Mouse (Mus musculus) midbrain, embryonic 15.5 days (tissue): ENCODE results near the gene Cap2. TPM values are rescaled to one million over a fixed set of nuclear protein-coding genes. Genes with fewer than 3 reads are reported as not detected.

Source experiments
- ATAC-seq: fragments of 200-750 bp; cut with Nextera tagmentation; replicated peaks from 2 replicates; pipeline ENCODE4 v1.8.0; 2017; ENCODE audit warnings: moderate TSS enrichment
- H3K27ac ChIP-seq: fragments of 300-500 bp; sonication (generic); 2 replicates; pipeline ENCODE4 v1.5.1; 2015; ENCODE audit warnings: mild to moderate bottlenecking, inconsistent platforms
- H3K27me3 ChIP-seq: fragments of 300-500 bp; sonication (generic); replicated peaks from 2 replicates; pipeline ENCODE4 v1.6.1; 2015; ENCODE audit warnings: inconsistent platforms
- H3K36me3 ChIP-seq: fragments of 300-500 bp; sonication (generic); replicated peaks from 2 replicates; pipeline ENCODE4 v1.6.1; 2015; ENCODE audit warnings: inconsistent platforms
- H3K4me1 ChIP-seq: fragments of 300-500 bp; sonication (generic); 2 replicates; pipeline ENCODE4 v1.6.1; 2015; ENCODE audit warnings: inconsistent platforms
- H3K4me2 ChIP-seq: fragments of 300-500 bp; sonication (generic); 2 replicates; pipeline ENCODE4 v1.6.1; 2015; ENCODE audit warnings: inconsistent platforms, mild to moderate bottlenecking, moderate library complexity
- H3K4me3 ChIP-seq: fragments of 300-500 bp; sonication (generic); 2 replicates; pipeline ENCODE4 v1.5.1; 2015; ENCODE audit warnings: mild to moderate bottlenecking, inconsistent platforms
- H3K9ac ChIP-seq: fragments of 300-500 bp; sonication (generic); 2 replicates; pipeline ENCODE4 v1.6.1; 2015; ENCODE audit warnings: mild to moderate bottlenecking, inconsistent platforms
- H3K9me3 ChIP-seq: fragments of 300-500 bp; sonication (generic); 2 replicates; pipeline ENCODE4 v1.6.1; 2016; ENCODE audit warnings: inconsistent platforms
- WGBS: fragments of 180-500 bp; shearing (Covaris S2); methylation state at CpG from one replicate; pipeline ENCODE4 v1.1.7; 2015; ENCODE audit warnings: mixed read lengths; 5-methylcytosine and 5-hydroxymethylcytosine counted together
- polyA plus RNA-seq: library from polyadenylated mRNA; unstranded; fragments of >200 nt; fragmentation: Nextera tagmentation; extraction: Ambion mirVana; gene quantifications from 2 replicates; pipeline ENCODE4 v1.2.1, GENCODE M21; 2015

The Cap2 gene
- polyA plus RNA-seq, 1 experiment from 2014 or later: 12.4 TPM

- no peak for ATAC-seq
- Histone ChIP-seq H3K36me3 (no peaks in the 10 kb centered on the region), H3K27me3 (no peaks in the 10 kb centered on the region), H3K4me1 (no peaks in the 10 kb centered on the region), H3K27ac (no peak overlapping the region), H3K4me2 (no peak overlapping the region), H3K4me3 (no peak overlapping the region), H3K9ac (no peak overlapping the region), H3K9me3 (no peaks in the 10 kb centered on the region)
- WGBS: 91% methylated on average over 7 of the region's 7 CpGs
Measured at GRCm38 (mm10) chr13:46651853-46652252, 150.2 kb downstream of the Cap2 start.

GRCm38 (mm10) chr13:46652671-46653070 is 151.0 kb downstream of the Cap2 start:
- 88% methylated on average over 7 of the region's 7 CpGs for WGBS

GRCm38 (mm10) chr13:46653671-46654070 is 152.0 kb downstream of the Cap2 start:
- H3K4me1 ChIP-seq: no peaks in the 10 kb centered on the region
- no peak overlapping the region for H3K4me3 ChIP-seq
- no peaks in the 10 kb centered on the region for H3K9me3 ChIP-seq
- ATAC-seq: no peak
- H3K4me2 ChIP-seq: no peak overlapping the region
- H3K9ac ChIP-seq: no peak overlapping the region
- H3K27ac ChIP-seq: no peak overlapping the region
- 72% methylated on average over 4 of the region's 4 CpGs for WGBS
- H3K27me3 ChIP-seq: no peaks in the 10 kb centered on the region
- no peaks in the 10 kb centered on the region for H3K36me3 ChIP-seq

More at GRCm38 (mm10) chr13:46652671-46653070, 151.0 kb downstream of the Cap2 start:
- Histone ChIP-seq H3K9me3 (no peaks in the 10 kb centered on the region), H3K4me3 (no peak overlapping the region), H3K36me3 (no peaks in the 10 kb centered on the region), H3K27me3 (no peaks in the 10 kb centered on the region), H3K4me1 (no peaks in the 10 kb centered on the region), H3K4me2 (no peak overlapping the region), H3K27ac (no peak overlapping the region), H3K9ac (no peak overlapping the region)
- no peak for ATAC-seq

- H3K27me3 ChIP-seq: no peaks in the 10 kb centered on the region
- no peak overlapping the region for H3K27ac ChIP-seq
- H3K36me3 ChIP-seq: no peaks in the 10 kb centered on the region
- no peak overlapping the region for H3K4me3 ChIP-seq
- WGBS: 82% methylated on average over 5 of the region's 5 CpGs
- no peak overlapping the region for H3K4me2 ChIP-seq
- H3K9me3 ChIP-seq: no peaks in the 10 kb centered on the region
- H3K9ac ChIP-seq: no peak overlapping the region
- H3K4me1 ChIP-seq: no peaks in the 10 kb centered on the region
- ATAC-seq: no peak
Measured at GRCm38 (mm10) chr13:46654566-46654965, 152.9 kb downstream of the Cap2 start.

- Histone ChIP-seq H3K9ac (no peak overlapping the region), H3K27me3 (no peaks in the 10 kb centered on the region), H3K4me3 (no peak overlapping the region), H3K4me2 (no peak overlapping the region), H3K9me3 (no peaks in the 10 kb centered on the region), H3K4me1 (no peaks in the 10 kb centered on the region), H3K36me3 (no peaks in the 10 kb centered on the region), H3K27ac (no peak overlapping the region)
- WGBS: 87% methylated on average over 5 of the region's 5 CpGs
- no peak for ATAC-seq
Measured at GRCm38 (mm10) chr13:46659211-46659610, 157.6 kb downstream of the Cap2 start.

- Histone ChIP-seq H3K4me3 (no peak overlapping the region), H3K27me3 (no peaks in the 10 kb centered on the region), H3K4me2 (no peak overlapping the region), H3K36me3 (no peaks in the 10 kb centered on the region), H3K4me1 (peaks cover under 1% of the 10 kb centered on the region; the same call in 1 of the 2 replicates), H3K27ac (no peak overlapping the region), H3K9me3 (no peaks in the 10 kb centered on the region), H3K9ac (no peak overlapping the region)
- 29% methylated on average over 4 of the region's 4 CpGs for WGBS
- no peak for ATAC-seq
Measured at GRCm38 (mm10) chr13:46663461-46663964, 161.9 kb downstream of the Cap2 start.

- WGBS: under 1% methylated on average over 40 of the region's 46 CpGs
- Histone ChIP-seq H3K4me2 (peak within 1 kb of the TSS; percentile 77), H3K9ac (peak within 1 kb of the TSS; percentile 90), H3K36me3 (peaks cover 14% of the 10 kb centered on the region; the same call in 1 of the 2 replicates), H3K9me3 (no peaks in the 10 kb centered on the region), H3K27ac (peak within 1 kb of the TSS; percentile 89), H3K4me3 (peak within 1 kb of the TSS; percentile 96), H3K4me1 (peaks cover 31% of the 10 kb centered on the region), H3K27me3 (no peaks in the 10 kb centered on the region)
- ATAC-seq: peak; percentile 96
Measured at GRCm38 (mm10) chr13:46669048-46669619, 167.5 kb downstream of the Cap2 start, which contains the start of gene Fam8a1. TSS of gene Fam8a1 (plus strand) at chr13:46669522.

GRCm38 (mm10) chr13:46669620-46670271 is 168.1 kb downstream of the Cap2 start:
- Histone ChIP-seq H3K4me1 (peaks cover 31% of the 10 kb centered on the region), H3K4me3 (peak overlapping the region; percentile 96), H3K27me3 (no peaks in the 10 kb centered on the region), H3K4me2 (peak overlapping the region; percentile 77), H3K27ac (peak overlapping the region; percentile 89), H3K36me3 (peaks cover 20% of the 10 kb centered on the region; the same call in 1 of the 2 replicates), H3K9ac (peak overlapping the region; percentile 90), H3K9me3 (no peaks in the 10 kb centered on the region)
- 1% methylated on average over 78 of the region's 96 CpGs for WGBS
- peak; percentile 77 for ATAC-seq

GRCm38 (mm10) chr13:46670514-46670913 is 168.9 kb downstream of the Cap2 start:
- WGBS: 64% methylated on average over 9 of the region's 9 CpGs

GRCm38 (mm10) chr13:46674601-46675000 is 173.0 kb downstream of the Cap2 start:
- peaks cover 34% of the 10 kb centered on the region; the same call in 1 of the 2 replicates for H3K36me3 ChIP-seq
- H3K4me3 ChIP-seq: no peak overlapping the region

More at GRCm38 (mm10) chr13:46670514-46670913, 168.9 kb downstream of the Cap2 start:
- Histone ChIP-seq H3K36me3 (peaks cover 26% of the 10 kb centered on the region; the same call in 1 of the 2 replicates), H3K4me3 (peak overlapping the region; percentile 96), H3K4me1 (peaks cover 31% of the 10 kb centered on the region), H3K9ac (peak overlapping the region; percentile 90; the same call in 1 of the 2 replicates), H3K4me2 (peak overlapping the region; percentile 77), H3K27ac (no peak overlapping the region), H3K9me3 (no peaks in the 10 kb centered on the region), H3K27me3 (no peaks in the 10 kb centered on the region)
- ATAC-seq: no peak

GRCm38 (mm10) chr13:46677721-46678120 is 176.1 kb downstream of the Cap2 start:
- Histone ChIP-seq H3K27ac (no peak overlapping the region), H3K4me2 (no peak overlapping the region), H3K4me3 (no peak overlapping the region), H3K4me1 (peaks cover 4% of the 10 kb centered on the region; the same call in 1 of the 2 replicates), H3K9ac (no peak overlapping the region), H3K36me3 (peaks cover 40% of the 10 kb centered on the region; the same call in 1 of the 2 replicates), H3K9me3 (no peaks in the 10 kb centered on the region), H3K27me3 (no peaks in the 10 kb centered on the region)
- ATAC-seq: no peak
- WGBS: 89% methylated on average over 4 of the region's 4 CpGs

More at GRCm38 (mm10) chr13:46674601-46675000, 173.0 kb downstream of the Cap2 start:
- peaks cover 25% of the 10 kb centered on the region for H3K4me1 ChIP-seq
- WGBS: 84% methylated on average over 2 of the region's 2 CpGs
- ATAC-seq: no peak
- no peak overlapping the region for H3K27ac ChIP-seq
- H3K4me2 ChIP-seq: no peak overlapping the region
- no peaks in the 10 kb centered on the region for H3K9me3 ChIP-seq
- no peak overlapping the region for H3K9ac ChIP-seq
- no peaks in the 10 kb centered on the region for H3K27me3 ChIP-seq

- Histone ChIP-seq H3K36me3 (peaks cover 29% of the 10 kb centered on the region), H3K27ac (no peak overlapping the region), H3K4me2 (no peak overlapping the region), H3K9me3 (no peaks in the 10 kb centered on the region), H3K4me3 (no peak overlapping the region), H3K4me1 (no peaks in the 10 kb centered on the region), H3K27me3 (no peaks in the 10 kb centered on the region), H3K9ac (no peak overlapping the region)
- 88% methylated on average over 2 of the region's 2 CpGs for WGBS
- ATAC-seq: no peak
Measured at GRCm38 (mm10) chr13:46682921-46683320, 181.3 kb downstream of the Cap2 start.
